Mouse (Mus musculus) testis, adult 10 weeks (tissue): ENCODE measurements around the gene Itgb2l. TPM values are rescaled to one million over a fixed set of nuclear protein-coding genes. Genes with fewer than 3 reads are reported as not detected.

Source experiments
- polyA plus RNA-seq: library from polyadenylated mRNA; stranded (reverse); fragments of 350-450 nt; fragmentation: Illumina TruSeq; extraction: RNeasy Lipid Tissue Mini Kit (QIAGEN cat#74804); gene quantifications from one replicate; pipeline ENCODE4 v1.2.3, GENCODE M21; 2014; ENCODE audit warnings: low read depth, low replicate concordance

The Itgb2l gene
- polyA plus RNA-seq = not detected

DNA sequence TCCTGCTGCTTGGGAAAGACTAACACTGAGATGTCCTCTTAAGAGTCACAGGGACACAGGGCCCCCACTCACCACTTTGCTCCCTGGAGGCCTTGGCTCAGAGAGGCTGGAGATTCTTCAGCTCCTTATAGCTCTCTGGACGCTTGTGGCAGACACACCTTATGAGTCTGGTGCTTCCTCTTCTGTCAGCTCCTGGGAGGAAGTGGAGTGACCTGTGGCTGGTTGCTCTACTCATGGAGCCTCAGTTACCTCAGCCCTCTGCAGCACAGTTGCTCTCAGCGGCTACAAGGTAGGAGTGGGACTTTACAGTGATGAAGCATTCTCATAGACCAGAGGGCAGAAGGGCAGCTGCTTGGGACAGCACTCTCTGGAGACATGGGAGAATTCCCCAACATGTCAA, at the start of gene Itgb2l:
Gene Itgb2l, minus strand, starts transcription at position 152 of the 400 bp plus-strand sequence.

DNA sequence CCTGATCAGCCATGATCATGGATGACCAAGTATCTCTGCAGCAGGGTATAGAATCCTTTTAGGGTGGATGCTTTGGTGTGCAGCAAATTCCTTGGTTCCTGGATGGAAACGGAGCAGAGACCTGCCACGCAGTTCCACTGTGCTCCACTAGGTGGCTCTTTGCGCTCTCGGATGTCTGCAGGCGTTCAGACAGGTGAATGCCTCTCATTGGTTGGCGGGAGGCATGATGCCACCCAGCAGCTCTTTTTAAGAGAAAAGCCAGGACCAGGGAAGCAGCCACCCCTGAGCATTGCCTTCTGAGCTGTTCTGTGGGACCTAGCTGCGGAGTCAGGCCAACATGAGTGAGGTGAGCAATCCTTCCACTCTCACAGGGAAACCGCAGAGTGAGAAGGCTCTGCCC, 24.0 kb upstream of the Itgb2l start, which contains the start of gene Pcp4:
Gene Pcp4, plus strand, starts transcription at position 162 of the 400 bp plus-strand sequence.

Other genes with a start within 250 kb of the Itgb2l start
- gene Sh3bgr, start 243.2 kb downstream of the Itgb2l start, polyA plus RNA-seq = 4.0 TPM
- not detected for gene B3galt5, start 207.8 kb downstream of the Itgb2l start, polyA plus RNA-seq
- gene Pcp4, start 24.0 kb upstream of the Itgb2l start, polyA plus RNA-seq = 0.53 TPM